Mouse (Mus musculus) kidney, embryonic 16.5 days (tissue): ENCODE data around the gene Trappc3. TPM values are rescaled to one million over a fixed set of nuclear protein-coding genes. Genes with fewer than 3 reads are reported as not detected.

ENCODE experiments used
- polyA plus RNA-seq: library from polyadenylated mRNA; unstranded; fragments of >200 nt; fragmentation: Nextera tagmentation; extraction: Ambion mirVana; gene quantifications from 2 replicates; pipeline ENCODE4 v1.2.1, GENCODE M21; 2015

The Trappc3 gene
- polyA plus RNA-seq, 1 experiment from 2014 or later, result 120 TPM

Other genes starting within 250 kb of the Trappc3 start
- gene Csf3r, start 237.8 kb upstream of the Trappc3 start, polyA plus RNA-seq, result 0.94 and 1.2 TPM in 2 replicates
- gene Mrps15, start 215.4 kb upstream of the Trappc3 start, polyA plus RNA-seq, result 130 and 146 TPM in 2 replicates
- gene Oscp1, start 203.8 kb upstream of the Trappc3 start, polyA plus RNA-seq, result 19.6 TPM in 2 replicates
- gene Lsm10, start 165.7 kb upstream of the Trappc3 start, polyA plus RNA-seq, result 55.3 and 59.3 TPM in 2 replicates
- gene Stk40, start 158.4 kb upstream of the Trappc3 start, polyA plus RNA-seq, result 43.9 and 44.5 TPM in 2 replicates
- 99.9 and 103 TPM in 2 replicates for gene Eva1b, start 114.6 kb upstream of the Trappc3 start, polyA plus RNA-seq
- 9.1 and 10.5 TPM in 2 replicates for gene Sh3d21, start 98.8 kb upstream of the Trappc3 start, polyA plus RNA-seq
- gene Thrap3, start 59.6 kb upstream of the Trappc3 start, polyA plus RNA-seq, result 210 and 218 TPM in 2 replicates
- gene Map7d1, start 6.0 kb upstream of the Trappc3 start, polyA plus RNA-seq, result 31.5 and 32.2 TPM in 2 replicates
- gene Col8a2, start 24.5 kb downstream of the Trappc3 start, polyA plus RNA-seq, result 11.1 and 11.4 TPM in 2 replicates
- gene Adprhl2, start 59.4 kb downstream of the Trappc3 start, polyA plus RNA-seq, result 85.3 and 91.6 TPM in 2 replicates
- gene Tekt2, start 63.4 kb downstream of the Trappc3 start, polyA plus RNA-seq, result 3.9 and 5.5 TPM in 2 replicates
- 13.6 and 17.9 TPM in 2 replicates for gene Ago3, start 167.2 kb downstream of the Trappc3 start, polyA plus RNA-seq
- gene Ago1, start 206.3 kb downstream of the Trappc3 start, polyA plus RNA-seq, result 4.6 and 5.1 TPM in 2 replicates